Mouse (Mus musculus) layer of hippocampus, adult 2 months (tissue): ENCODE measurements around the gene C1qtnf5. TPM values are rescaled to one million over a fixed set of nuclear protein-coding genes. Genes with fewer than 3 reads are reported as not detected.

ENCODE experiments used
- DNase-seq, 2 experiments: peaks; one replicate each; pipeline ENCODE4 v3.0.0; 2022; ENCODE audit warnings: low spot score in 2 of 2
- H3K27ac ChIP-seq: fragments of 200-600 bp; 2 replicates; pipeline ENCODE4 v1.8.1; 2022
- H3K4me3 ChIP-seq: fragments of 200-600 bp; 2 replicates; pipeline ENCODE4 v1.8.1; 2022; ENCODE audit warnings: mild to moderate bottlenecking
- CTCF ChIP-seq: fragments of 200-600 bp; conservative IDR thresholded peaks from 2 replicates; pipeline ENCODE4 v1.8.1; 2022; ENCODE audit warnings: antibody characterized with exemption, mild to moderate bottlenecking, moderate library complexity
- total RNA-seq, 2 experiments: library from RNA; stranded (reverse); gene quantifications; 2 replicates each; pipeline ENCODE4 v1.2.3; 2021

C1qtnf5 gene
- total RNA-seq, 2 experiments from 2014 or later, result 12.3 to 14.4 TPM

GRCm38 (mm10) chr9:44082266-44082665 is 24.8 kb upstream of the C1qtnf5 start:
- no peak for DNase-seq
- Histone ChIP-seq H3K4me3 (no peak overlapping the region), H3K27ac (peak overlapping the region; percentile 87)
- no peak for TF ChIP-seq CTCF

- peak overlapping the region; percentile 98 for H3K27ac ChIP-seq
- H3K4me3 ChIP-seq, result peak overlapping the region; percentile 92; the same call in 1 of the 2 replicates
- no peak for TF ChIP-seq CTCF
- peak; percentile 64 to 75 for DNase-seq
Observed at GRCm38 (mm10) chr9:44083392-44084121, 23.5 kb upstream of the C1qtnf5 start.

GRCm38 (mm10) chr9:44084236-44084635 is 22.8 kb upstream of the C1qtnf5 start:
- no peak for TF ChIP-seq CTCF
- peak overlapping the region; percentile 98 for H3K27ac ChIP-seq
- DNase-seq, result no peak
- H3K4me3 ChIP-seq, result peak overlapping the region; percentile 92

GRCm38 (mm10) chr9:44084659-44085229 is 22.3 kb upstream of the C1qtnf5 start:
- 0 out of 2 replicates have a peak, but pooled peaks have one; percentile 3 for TF ChIP-seq CTCF
- Histone ChIP-seq H3K27ac (peak overlapping the region; percentile 98), H3K4me3 (peak overlapping the region; percentile 92)
- DNase-seq, result peak; percentile 89 to 94

GRCm38 (mm10) chr9:44085276-44085675 is 21.8 kb upstream of the C1qtnf5 start:
- H3K4me3 ChIP-seq, result peak overlapping the region; percentile 92
- no peak for TF ChIP-seq CTCF
- peak overlapping the region; percentile 98 for H3K27ac ChIP-seq
- no peak for DNase-seq

GRCm38 (mm10) chr9:44085741-44086665 is 21.0 kb upstream of the C1qtnf5 start:
- peak; percentile 68 to 78 for DNase-seq
- Histone ChIP-seq H3K4me3 (peak overlapping the region; percentile 92), H3K27ac (peak overlapping the region; percentile 98)
- TF ChIP-seq CTCF, result no peak

GRCm38 (mm10) chr9:44086960-44087359 is 20.1 kb upstream of the C1qtnf5 start:
- H3K4me3 ChIP-seq, result peak overlapping the region; percentile 92
- no peak for TF ChIP-seq CTCF
- H3K27ac ChIP-seq, result peak overlapping the region; percentile 98
- no peak for DNase-seq

GRCm38 (mm10) chr9:44087761-44088455 is 19.1 kb upstream of the C1qtnf5 start:
- TF ChIP-seq CTCF, result no peak
- peak overlapping the region; percentile 98 for H3K27ac ChIP-seq
- peak overlapping the region; percentile 92 for H3K4me3 ChIP-seq
- DNase-seq, result peak; percentile 62 to 63

GRCm38 (mm10) chr9:44088877-44089608 is 18.0 kb upstream of the C1qtnf5 start:
- Histone ChIP-seq H3K4me3 (peak overlapping the region; percentile 92; the same call in 1 of the 2 replicates), H3K27ac (peak overlapping the region; percentile 98)
- no peak for TF ChIP-seq CTCF
- no peak for DNase-seq

- Histone ChIP-seq H3K27ac (peak overlapping the region; percentile 93), H3K4me3 (no peak overlapping the region; the same call in 1 of the 2 replicates)
- peak; percentile 92 for TF ChIP-seq CTCF
- peak; percentile 84 to 86 for DNase-seq
Observed at GRCm38 (mm10) chr9:44093612-44094503, 13.2 kb upstream of the C1qtnf5 start.

- no peak for DNase-seq
- Histone ChIP-seq H3K4me3 (no peak overlapping the region), H3K27ac (peak overlapping the region; percentile 93)
- TF ChIP-seq CTCF, result no peak
Observed at GRCm38 (mm10) chr9:44094737-44095136, 12.3 kb upstream of the C1qtnf5 start.
